Mouse (Mus musculus): ENCODE measurements around the gene Luc7l2. TPM values are rescaled to one million over a fixed set of nuclear protein-coding genes. Genes with fewer than 3 reads are reported as not detected.

The Luc7l2 gene
- polyA plus RNA-seq, 1 experiment from 2014 or later: 29.2 TPM

DNA sequence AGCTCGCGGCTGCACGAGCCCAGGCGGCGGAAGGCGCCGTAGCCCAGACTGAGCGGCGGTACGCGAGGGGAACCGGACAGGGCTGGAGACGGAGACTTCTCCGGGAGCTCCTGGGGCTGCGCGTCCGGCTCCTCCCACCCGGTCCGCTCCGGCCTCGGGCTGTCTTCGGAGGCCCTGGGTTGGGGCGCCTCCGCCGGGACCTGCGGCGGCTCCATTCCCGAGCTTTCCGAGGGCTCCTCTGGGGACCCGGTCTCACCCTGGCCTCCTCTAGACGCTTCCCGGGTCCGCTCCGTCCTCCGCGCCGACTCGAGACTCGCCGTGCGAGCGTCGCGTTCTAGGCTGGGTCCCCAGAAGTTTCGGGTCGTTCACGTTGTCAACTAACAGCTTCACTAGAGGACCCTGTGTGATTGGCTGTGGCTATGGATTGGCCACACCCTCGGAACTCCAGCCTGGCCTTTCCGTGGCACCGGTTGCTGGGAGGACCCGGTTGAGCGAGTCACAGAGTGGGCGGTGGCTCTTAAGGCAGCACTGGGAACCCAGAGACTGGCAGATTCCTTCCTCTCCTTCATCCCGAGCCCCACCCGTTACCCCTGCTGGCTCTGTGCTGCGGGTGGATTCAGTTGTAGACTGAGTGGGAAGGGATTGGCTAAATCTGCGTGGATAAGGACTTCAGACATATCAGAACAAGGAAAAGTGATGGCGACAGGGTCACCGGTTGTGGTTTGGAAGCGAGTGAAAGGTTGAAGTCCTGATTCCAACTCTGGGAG is 85.9 kb downstream of the Luc7l2 start, which contains the start of gene Klrg2:
Klrg2 (minus strand) TSS at position 391 of the 767 bp plus-strand sequence.
- peaks cover 80% of the 10 kb centered on the region for H3K27me3 ChIP-seq (replicated peaks)
- ATAC-seq: peak; percentile 88
- H3K4me1 ChIP-seq (replicated peaks): peaks cover 21% of the 10 kb centered on the region
- WGBS: 2% methylated on average over 59 of the region's 60 CpGs
- no peaks in the 10 kb centered on the region for H3K36me3 ChIP-seq
- H3K9me3 ChIP-seq: no peaks in the 10 kb centered on the region
- H3K4me3 ChIP-seq (replicated peaks): peak within 1 kb of the TSS; percentile 56
- H3K9ac ChIP-seq: peak within 1 kb of the TSS; percentile 35
- H3K4me2 ChIP-seq (replicated peaks): peak within 1 kb of the TSS; percentile 100
- no peak within 1 kb of the TSS for H3K27ac ChIP-seq

DNA sequence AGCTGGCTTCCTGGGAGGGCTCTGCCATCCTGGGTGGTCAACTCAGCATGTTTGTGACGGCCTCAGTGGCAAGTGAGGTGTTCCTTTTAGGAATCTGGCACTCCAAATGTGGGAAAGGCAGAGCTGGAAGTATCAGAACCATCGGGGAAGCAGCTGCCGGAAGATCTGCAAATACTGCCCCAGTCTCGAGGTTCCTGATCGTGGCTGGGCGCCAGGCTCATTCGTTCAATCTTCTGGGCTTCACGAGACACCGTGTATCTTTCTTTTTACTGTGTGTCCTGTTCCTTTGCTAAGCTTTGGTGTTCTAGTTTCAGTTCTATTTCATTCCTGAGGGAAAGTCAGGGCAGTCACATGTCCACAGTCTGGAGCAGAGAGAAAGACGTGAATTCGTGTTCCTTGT is 89.3 kb downstream of the Luc7l2 start:
- no peak overlapping the region for H3K4me3 ChIP-seq (replicated peaks)
- no peak overlapping the region for H3K9ac ChIP-seq
- H3K4me2 ChIP-seq (replicated peaks): no peak overlapping the region
- H3K36me3 ChIP-seq: no peaks in the 10 kb centered on the region
- ATAC-seq: no peak
- 71% methylated on average over 11 of the region's 11 CpGs for WGBS
- H3K27me3 ChIP-seq (replicated peaks): peaks cover 70% of the 10 kb centered on the region
- no peak overlapping the region for H3K27ac ChIP-seq
- no peaks in the 10 kb centered on the region for H3K9me3 ChIP-seq
- peaks cover 21% of the 10 kb centered on the region for H3K4me1 ChIP-seq (replicated peaks)

DNA sequence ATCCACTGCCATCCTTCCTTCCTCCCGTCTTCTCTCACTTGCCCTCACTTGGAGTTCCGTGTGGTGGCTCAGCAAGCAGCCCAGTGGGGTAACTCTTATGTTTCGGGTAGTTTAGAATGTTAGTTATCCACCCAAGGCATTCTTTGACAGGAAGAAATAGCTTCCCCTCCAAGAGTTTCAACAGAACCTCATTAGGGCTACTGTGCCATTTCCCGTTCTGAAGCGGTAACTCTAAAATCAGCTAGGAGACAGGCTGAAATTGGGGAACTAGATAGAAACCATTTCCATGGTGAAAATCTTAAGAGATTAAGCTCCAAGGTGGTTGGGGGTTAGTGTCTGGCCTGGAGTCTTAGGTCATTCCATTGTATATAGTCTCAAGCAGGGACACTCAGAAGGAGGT is 90.1 kb downstream of the Luc7l2 start:
- Histone ChIP-seq H3K4me1 (replicated peaks) (peaks cover 13% of the 10 kb centered on the region), H3K4me3 (replicated peaks) (no peak overlapping the region), H3K9me3 (no peaks in the 10 kb centered on the region), H3K27ac (no peak overlapping the region), H3K36me3 (no peaks in the 10 kb centered on the region), H3K27me3 (replicated peaks) (peaks cover 62% of the 10 kb centered on the region), H3K4me2 (replicated peaks) (no peak overlapping the region), H3K9ac (no peak overlapping the region)
- ATAC-seq: no peak
- 70% methylated on average over 5 of the region's 5 CpGs for WGBS

DNA sequence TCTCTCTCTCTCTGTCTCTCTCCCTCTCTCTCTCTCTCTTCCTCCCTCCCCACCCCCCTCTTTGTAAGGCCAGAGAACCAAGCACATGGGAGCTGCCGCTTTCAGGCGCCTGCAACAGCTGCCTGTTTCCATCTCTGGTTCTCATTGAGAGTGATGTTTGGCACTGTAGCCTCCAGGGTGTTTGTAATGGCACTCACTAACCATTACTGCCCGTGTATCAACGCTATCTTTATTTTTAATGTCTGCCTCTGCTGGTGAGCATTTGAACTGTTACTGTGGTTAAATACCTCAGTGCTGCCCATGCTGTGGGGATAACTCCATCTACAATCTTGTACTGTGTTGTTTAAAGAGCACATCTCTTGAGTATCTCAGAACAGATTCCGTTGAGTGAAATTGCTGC is 90.5 kb downstream of the Luc7l2 start:
- Histone ChIP-seq H3K9ac (no peak overlapping the region), H3K4me1 (replicated peaks) (peaks cover 9% of the 10 kb centered on the region), H3K27ac (no peak overlapping the region), H3K27me3 (replicated peaks) (peaks cover 57% of the 10 kb centered on the region), H3K36me3 (no peaks in the 10 kb centered on the region), H3K4me2 (replicated peaks) (no peak overlapping the region), H3K9me3 (no peaks in the 10 kb centered on the region), H3K4me3 (replicated peaks) (no peak overlapping the region)
- WGBS: 47% methylated on average over 5 of the region's 5 CpGs
- no peak for ATAC-seq

DNA sequence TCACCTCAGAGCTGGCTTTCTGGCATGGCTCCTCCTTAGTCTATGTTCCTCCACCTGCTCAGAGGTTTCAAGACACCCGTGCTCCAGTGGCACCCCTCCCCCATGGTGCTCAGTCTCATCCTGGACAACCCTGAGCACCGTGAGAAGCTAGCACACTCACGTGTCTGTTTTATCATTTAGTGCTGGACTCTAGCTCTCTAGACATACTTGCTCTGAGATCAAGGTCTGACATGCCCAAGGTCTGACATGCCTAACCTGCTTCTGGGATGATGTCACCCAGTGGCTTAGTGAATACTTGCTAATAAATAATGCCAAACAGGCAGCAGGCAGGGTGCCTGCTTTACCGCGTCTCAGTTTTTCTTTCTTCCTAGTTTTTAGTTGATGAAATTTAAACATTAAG is 91.5 kb downstream of the Luc7l2 start:
- no peak overlapping the region for H3K4me2 ChIP-seq (replicated peaks)
- H3K4me1 ChIP-seq (replicated peaks): no peaks in the 10 kb centered on the region
- H3K4me3 ChIP-seq (replicated peaks): no peak overlapping the region
- no peak overlapping the region for H3K27ac ChIP-seq
- no peaks in the 10 kb centered on the region for H3K36me3 ChIP-seq
- H3K9ac ChIP-seq: no peak overlapping the region
- H3K27me3 ChIP-seq (replicated peaks): peaks cover 49% of the 10 kb centered on the region
- no peaks in the 10 kb centered on the region for H3K9me3 ChIP-seq
- 47% methylated on average over 5 of the region's 5 CpGs for WGBS
- ATAC-seq: peak; percentile 67

DNA sequence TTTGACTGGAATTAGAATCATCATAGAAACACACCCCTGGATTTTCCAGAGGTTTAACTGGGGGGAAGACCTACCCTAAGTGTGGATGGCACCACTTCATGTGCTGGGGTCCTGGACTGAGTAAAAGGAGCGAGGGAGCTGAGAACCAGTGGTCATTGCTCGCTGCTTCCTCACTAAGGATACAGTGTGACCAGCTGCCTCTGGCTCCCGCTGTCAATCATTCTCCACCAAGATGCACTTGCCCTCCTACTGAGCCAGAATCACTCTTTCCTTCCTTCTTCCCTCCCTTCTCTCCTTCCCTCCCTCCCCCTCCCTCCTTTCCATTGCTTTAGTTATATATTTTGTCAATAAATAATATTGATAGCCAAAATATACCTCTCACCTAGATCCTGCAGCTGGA is 91.9 kb downstream of the Luc7l2 start:
- Histone ChIP-seq H3K36me3 (no peaks in the 10 kb centered on the region), H3K4me1 (replicated peaks) (no peaks in the 10 kb centered on the region), H3K4me2 (replicated peaks) (no peak overlapping the region), H3K27me3 (replicated peaks) (peaks cover 45% of the 10 kb centered on the region), H3K27ac (no peak overlapping the region), H3K9ac (no peak overlapping the region), H3K4me3 (replicated peaks) (no peak overlapping the region), H3K9me3 (no peaks in the 10 kb centered on the region)
- no peak for ATAC-seq
- 73% methylated on average over 3 of the region's 3 CpGs for WGBS

DNA sequence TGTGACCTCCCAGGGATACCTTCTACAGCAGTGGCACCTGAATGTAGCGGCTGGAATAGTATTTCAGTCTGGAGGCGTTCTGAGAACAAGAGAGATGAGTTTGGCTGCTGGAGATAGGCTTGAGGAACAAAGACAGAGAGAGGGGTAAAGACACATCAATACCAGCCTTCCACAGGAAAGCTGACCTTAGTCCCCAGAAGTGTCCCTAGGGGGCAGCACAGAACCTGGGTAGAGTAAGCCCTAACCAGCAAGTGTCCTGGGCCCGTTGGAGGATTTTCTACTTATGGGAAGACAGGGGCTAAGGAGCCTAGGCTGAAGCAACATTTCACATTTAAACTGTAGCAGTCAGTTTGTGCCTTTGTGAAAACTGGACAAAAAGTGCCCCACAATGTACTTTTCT is 98.4 kb downstream of the Luc7l2 start:
- no peaks in the 10 kb centered on the region for H3K27me3 ChIP-seq (replicated peaks)
- no peak overlapping the region for H3K27ac ChIP-seq
- no peak overlapping the region for H3K4me3 ChIP-seq (replicated peaks)
- no peaks in the 10 kb centered on the region for H3K36me3 ChIP-seq
- ATAC-seq: no peak
- no peaks in the 10 kb centered on the region for H3K9me3 ChIP-seq
- no peak overlapping the region for H3K9ac ChIP-seq
- 0 out of 2 replicates have a peak, but pooled peaks cover 5% of the 10 kb centered on the region for H3K4me1 ChIP-seq (replicated peaks)
- 72% methylated on average over 3 of the region's 3 CpGs for WGBS
- no peak overlapping the region for H3K4me2 ChIP-seq (replicated peaks)

DNA sequence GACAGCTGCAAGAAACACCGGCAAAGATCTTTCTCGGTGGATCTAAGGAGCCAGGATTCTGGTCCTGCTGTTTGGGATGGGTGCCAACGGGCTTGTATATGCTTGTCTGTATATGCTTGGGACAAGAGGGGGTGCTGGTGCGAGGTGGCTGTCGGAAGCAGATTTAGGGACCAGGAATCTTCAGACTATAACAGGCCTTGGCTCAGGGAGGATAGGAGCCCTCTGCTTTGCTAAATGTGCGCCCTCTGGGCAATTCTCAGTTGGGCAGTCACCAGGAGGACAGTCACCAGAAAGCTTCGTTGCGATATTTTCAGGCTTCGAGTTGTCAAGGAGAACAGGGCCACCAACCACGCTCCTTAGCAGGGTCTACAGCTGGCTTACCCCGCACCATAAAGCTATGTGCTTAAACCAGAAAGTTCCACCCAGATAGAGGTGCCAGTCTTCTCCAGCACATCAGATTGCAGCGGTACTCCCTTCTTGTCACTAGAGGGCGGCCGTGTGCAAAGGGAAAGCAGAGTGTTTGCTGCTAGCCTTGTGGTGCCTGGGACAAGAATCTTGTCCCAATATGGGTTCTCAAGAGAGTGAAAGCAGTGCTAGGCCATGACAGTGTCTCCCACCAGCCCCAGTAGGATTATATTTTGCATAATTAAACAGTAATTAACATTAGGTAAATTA is 99.3 kb downstream of the Luc7l2 start:
- 0 out of 2 replicates have a peak, but pooled peaks cover 5% of the 10 kb centered on the region for H3K4me1 ChIP-seq (replicated peaks)
- no peak overlapping the region for H3K4me3 ChIP-seq (replicated peaks)
- no peak overlapping the region for H3K27ac ChIP-seq
- no peaks in the 10 kb centered on the region for H3K27me3 ChIP-seq (replicated peaks)
- no peak overlapping the region for H3K4me2 ChIP-seq (replicated peaks)
- peak; percentile 47; the same call in 1 of the 2 replicates for ATAC-seq
- H3K36me3 ChIP-seq: no peaks in the 10 kb centered on the region
- H3K9ac ChIP-seq: no peak overlapping the region
- no peaks in the 10 kb centered on the region for H3K9me3 ChIP-seq
- WGBS: 35% methylated on average over 14 of the region's 14 CpGs

Other genes starting within 250 kb of the Luc7l2 start
- 13.9 and 15.2 TPM in 2 replicates for gene Zc3hav1, start 196.7 kb upstream of the Luc7l2 start, polyA plus RNA-seq (2015; fragmentation: Nextera tagmentation; extraction: Ambion mirVana)
- gene Ttc26, start 169.9 kb upstream of the Luc7l2 start, polyA plus RNA-seq (2015; fragmentation: Nextera tagmentation; extraction: Ambion mirVana): 3.8 and 4.0 TPM in 2 replicates
- gene Ubn2, start 117.4 kb upstream of the Luc7l2 start, polyA plus RNA-seq (2015; fragmentation: Nextera tagmentation; extraction: Ambion mirVana): 9.5 and 11.7 TPM in 2 replicates
- gene Fmc1, start 17.8 kb upstream of the Luc7l2 start, polyA plus RNA-seq (2015; fragmentation: Nextera tagmentation; extraction: Ambion mirVana): 170 and 176 TPM in 2 replicates
- 0.13 and 0.14 TPM in 2 replicates for gene Klrg2, start 85.9 kb downstream of the Luc7l2 start, polyA plus RNA-seq (2015; fragmentation: Nextera tagmentation; extraction: Ambion mirVana)
- gene Clec2l, start 111.7 kb downstream of the Luc7l2 start, polyA plus RNA-seq (2015; fragmentation: Nextera tagmentation; extraction: Ambion mirVana): 1.3 and 2.0 TPM in 2 replicates